Mouse (Mus musculus): ENCODE results near the gene 2900026A02Rik.
"Not testable (repeated sequence)": the region's sequence is repeated elsewhere in the genome, so short reads cannot be mapped to it uniquely, and the experiment has no call there.

Gene 2900026A02Rik

DNA sequence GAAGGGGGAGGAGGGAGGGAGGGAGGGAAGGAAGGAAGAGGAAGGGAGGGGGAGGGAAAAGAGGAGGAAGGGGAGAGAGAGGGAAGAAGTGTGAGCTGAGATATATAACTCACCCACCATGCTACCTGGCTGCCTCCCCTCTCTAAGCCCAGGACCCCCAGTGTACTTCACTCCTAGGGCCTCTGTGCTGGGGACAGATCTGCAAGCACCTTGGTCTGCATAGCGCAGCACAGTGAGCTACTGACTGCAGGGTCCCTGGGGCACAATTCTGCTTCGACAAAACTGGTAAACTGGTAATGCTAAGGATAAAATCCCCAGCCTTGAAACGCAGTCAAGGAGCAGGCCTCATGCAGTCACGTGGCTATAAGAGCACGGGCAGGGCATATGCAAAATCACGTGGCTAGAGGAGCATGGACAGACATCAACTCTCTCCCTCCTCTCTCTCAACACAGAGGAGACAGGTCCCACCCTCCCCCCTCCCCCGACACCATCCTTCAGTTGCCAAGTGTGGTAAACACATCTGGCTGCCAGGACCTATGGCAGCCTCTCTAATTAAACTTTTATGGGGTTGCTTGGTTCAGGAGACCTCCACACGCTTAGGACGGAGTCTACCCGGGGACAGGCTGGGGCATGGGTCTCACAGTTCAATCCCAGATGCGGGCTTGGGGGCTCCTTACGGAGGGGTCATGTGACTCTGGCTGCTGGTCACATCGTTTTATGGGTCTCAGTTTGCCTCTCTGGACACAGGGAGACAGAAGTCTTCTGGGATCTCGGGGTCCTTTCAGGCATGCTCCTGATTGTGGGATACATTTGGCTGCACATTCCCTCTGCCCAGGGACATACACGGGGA, 100.1 kb downstream of the 2900026A02Rik start:
- DNase-seq (ENCODE audit: low spot score), result no peak

DNA sequence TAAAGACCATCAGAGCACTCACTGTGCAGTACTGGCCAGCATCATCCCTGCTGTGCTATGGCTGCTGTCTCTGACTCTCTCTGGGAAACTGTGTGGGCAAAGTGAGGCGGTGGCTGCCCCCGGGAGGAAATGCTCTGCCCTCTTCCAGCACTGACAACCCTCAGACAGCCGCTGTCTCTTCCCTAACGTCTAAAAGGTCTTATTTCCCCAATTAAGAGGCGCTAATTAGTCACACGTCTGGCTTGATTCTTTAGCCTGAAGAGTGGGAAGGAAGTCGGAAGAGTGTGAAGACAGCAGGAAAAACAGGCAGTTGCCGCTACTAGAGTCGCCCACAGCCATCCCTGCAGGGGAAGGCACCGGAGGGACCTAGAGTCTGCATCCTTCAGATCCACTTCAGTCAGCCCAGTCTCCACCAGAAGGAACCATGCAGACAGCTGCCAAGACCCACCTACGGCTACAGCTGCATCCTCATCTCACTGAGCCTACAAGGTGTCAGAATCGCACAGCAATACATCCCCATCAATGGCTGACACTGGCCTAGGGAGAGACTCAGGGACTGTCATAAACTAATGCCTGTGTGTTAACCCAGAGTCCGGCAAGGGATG, 101.1 kb downstream of the 2900026A02Rik start:
- no peak for DNase-seq (ENCODE audit: low spot score)

DNA sequence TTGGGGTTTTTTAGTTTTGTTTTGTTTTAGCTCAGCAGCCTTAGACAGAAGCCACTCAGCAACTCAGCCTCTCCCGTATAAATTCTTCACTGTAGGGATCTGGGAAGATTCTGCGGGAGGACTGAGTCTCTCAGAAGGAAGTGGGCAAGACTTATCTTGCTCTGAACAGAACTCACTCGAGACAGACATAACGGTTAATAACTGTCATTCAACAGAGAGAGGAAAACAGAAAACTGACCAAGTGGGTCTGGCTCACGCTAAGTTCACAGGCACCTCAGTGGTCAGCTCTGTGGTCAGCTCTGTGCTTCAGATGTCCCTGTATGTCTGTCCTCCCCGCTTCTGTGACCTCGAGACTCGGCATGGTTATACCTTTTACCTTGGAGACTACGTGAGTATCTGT, 101.7 kb downstream of the 2900026A02Rik start:
- DNase-seq (ENCODE audit: low spot score), result no peak

DNA sequence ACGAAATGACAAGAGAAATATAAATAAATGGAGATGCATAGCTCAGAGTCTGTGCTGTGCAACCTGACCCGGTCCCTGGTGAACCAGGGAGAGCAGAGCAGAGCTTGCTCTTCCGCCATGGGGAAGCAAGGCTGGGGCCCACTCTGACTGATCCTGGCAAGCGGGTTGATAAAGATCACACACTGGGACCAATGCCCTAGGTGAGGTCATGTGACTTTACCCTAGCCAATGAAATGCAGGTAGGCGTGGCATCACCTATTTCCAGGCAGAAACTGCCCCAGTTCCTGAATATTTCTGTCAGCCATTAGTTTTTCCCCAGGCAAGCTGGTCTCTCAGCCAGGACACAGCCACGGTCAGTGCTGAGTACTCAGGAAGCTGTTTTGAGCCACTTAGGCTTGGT, 102.3 kb downstream of the 2900026A02Rik start:
- DNase-seq (ENCODE audit: low spot score), result no peak

DNA sequence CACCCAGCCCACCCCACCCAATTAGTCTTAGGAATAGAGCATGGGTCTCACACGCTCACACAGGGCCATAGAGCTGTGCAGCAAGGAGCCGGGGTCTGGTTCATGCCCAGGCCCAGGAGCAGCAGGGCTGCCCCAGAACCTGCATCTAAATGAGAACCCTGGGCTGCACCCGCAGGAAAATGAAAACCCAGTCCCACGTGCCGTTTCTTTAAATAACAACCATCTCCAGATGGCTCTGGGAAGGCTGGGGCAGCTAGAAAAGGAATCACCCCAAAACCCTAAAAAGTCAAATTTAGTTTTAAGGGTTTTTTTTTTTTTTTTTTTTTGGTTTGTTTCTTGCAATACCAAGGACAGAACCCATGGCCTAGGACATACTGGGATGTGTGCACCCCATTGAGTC, 103.7 kb downstream of the 2900026A02Rik start:
- no peak for DNase-seq (ENCODE audit: low spot score)

DNA sequence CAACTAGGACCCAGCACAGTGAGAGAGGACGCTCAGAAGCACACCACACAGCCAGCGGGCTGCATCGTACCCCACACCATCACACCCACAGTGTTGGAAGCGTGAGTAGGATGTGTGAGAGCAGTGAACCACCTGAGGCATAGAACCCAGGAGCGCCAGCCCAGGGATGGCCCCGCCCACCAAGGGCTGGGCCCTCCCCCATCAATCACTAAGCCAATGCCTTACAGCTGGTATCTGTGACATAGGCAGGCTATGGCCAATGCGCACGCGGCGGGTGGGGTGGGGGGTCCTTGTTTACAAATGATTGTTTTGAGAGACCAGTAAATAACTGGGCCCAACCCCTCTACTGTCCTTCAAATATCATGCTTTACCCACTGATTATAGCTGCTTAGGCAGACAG, 105.1 kb downstream of the 2900026A02Rik start:
- DNase-seq (ENCODE audit: low spot score), result no peak

DNA sequence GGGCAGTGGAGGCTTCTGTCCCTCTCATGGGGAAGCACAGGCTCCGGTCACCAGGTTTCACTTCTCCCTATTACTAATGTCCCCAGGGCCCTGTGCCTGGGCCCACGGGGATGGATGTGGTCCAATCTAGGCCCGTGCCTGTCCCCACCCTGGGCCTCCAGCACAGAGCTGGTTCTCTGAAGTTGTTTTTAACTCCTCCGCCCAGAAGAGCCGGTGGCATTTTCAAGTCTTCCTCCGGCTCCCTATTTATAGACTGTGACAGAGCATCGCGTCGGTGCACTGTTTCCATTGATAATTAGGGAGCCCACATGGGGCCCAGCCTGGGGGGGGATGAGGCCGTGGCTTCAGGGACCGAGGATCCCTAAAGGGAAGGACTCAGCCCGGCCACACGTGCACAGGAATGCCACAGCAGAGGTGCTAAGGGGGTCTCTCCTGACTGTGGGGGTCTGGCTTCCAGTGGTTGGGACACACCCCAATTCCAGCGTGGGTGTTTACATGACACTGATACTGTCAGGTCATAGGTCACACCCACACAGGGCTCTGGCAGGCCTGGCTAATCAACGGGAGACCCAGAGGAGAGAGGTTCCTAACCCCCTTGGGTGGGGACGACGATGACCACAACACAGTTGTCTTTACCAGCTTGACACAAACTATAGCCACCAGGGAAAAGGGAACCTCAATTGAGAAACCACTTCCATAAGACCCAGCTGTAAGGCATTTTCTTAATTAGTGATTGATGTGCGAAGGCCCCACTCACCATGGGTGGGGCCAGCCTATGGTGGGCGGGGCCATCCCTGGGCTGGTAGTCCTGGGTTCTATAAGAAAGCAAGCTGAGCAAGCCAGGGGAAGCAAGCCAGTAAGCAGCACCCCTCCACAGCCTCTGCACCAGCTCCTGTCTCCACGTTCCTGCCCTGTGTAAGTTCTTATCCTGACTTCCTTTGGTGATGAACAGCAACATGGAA, 106.5 kb downstream of the 2900026A02Rik start:
- DNase-seq (ENCODE audit: low spot score), result no peak

DNA sequence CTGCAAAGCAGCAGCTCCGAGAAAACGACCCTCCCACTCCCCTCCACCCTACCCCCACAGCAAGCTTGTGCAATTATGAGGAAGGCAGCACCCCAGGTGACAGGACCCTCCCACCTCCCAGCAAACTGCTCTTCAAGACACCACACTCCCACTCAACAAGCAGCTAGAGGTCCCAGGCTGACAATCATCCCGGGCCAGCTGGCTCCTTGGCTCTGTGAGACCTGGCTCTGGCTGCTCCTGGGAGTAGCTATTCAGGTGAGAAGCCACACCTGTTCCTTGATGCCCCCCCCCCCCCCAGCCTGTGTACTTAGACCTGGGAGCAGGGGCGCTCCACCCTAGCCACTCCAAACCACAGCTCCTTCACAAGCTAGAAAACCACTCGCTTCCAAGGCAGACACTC, 107.9 kb downstream of the 2900026A02Rik start:
- DNase-seq (ENCODE audit: low spot score), result no peak

DNA sequence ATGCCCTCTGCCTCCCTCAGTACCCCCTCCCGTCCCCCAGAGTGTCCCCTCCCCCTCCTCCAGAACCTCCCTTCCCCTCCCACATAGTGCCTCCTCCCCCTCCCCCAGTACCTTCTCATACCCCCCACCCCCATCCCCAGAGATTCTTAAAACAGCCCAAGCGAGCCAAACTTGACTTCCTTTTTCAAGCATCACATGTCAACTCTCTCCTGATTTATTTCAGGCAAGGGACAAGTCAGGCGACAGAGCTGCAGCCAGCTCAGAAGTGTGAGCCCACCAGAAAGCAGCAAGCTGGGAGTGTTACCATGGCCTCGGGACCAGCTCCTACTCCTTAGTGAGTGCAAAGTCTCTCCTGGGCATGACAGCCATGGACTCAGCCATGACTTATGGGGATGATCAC, 109.7 kb downstream of the 2900026A02Rik start:
- DNase-seq (ENCODE audit: low spot score), result no peak

DNA sequence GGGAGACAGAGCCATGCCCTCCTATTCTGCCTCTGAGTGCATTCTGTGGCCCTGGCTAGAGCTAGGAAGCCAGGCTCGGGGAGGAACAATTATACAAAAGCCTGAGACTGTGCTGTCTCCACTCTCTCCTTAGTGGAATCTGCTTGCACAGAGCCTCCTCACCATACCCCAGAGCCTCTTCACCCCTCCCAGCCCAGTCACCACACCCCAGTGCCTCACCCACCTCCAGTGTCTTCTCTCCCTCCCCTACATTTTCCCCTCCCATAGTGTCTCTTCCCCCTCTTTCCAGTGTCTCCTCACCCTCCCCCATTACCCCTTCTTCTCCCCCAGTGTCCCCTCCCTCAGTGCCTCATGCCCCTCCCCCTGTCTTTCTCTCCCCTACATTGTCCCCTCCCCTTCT, 110.1 kb downstream of the 2900026A02Rik start:
- no peak for DNase-seq (ENCODE audit: low spot score)

DNA sequence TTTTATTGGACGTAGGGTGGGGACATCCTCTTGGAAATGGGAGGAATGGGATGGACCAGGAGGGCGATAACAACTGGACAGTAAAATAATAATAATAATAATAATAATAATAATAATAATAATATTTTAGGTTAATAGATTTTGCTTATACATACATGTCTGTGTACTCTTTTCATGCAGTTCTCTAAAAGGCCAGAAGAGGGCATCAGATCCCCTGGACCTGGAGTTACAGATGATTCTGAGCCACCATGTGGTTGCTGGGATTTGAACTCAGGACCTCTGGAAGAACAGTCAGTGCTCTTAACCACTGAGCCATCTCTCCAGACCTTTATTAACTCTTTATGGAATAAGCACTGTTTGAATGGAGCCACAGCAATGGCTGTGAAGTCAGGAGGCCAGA, 111.4 kb downstream of the 2900026A02Rik start:
- DNase-seq (ENCODE audit: low spot score), result not testable (repeated sequence)

DNA sequence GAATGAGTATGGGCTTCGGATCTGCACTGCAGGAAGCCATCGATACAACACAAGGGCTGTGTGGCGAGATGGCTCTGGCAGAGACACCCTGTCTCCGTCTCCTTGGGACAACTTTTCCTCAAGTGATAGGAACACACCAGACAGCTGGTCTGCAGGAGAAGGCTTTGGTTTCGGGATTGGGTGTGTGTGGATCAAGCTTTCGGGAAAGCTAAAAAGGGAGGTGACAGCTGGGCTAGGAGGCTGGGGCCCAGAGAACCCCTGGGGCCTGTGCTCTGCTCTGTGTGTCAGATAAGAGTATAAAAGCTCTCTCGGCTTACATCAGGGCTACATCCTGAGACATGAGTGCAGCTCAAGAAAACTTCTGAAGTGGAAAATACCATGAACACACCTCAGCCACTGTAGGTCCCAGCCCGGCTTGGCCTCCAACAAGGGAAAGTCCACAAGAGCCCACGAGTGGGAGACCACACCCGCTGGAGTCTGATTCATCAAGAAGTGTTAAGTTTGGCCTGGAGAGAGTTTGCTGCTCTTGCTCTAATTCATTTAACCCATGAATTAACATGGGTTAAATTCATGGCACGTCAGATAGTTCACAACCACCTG, 112.8 kb downstream of the 2900026A02Rik start:
- no peak for DNase-seq (ENCODE audit: low spot score)

DNA sequence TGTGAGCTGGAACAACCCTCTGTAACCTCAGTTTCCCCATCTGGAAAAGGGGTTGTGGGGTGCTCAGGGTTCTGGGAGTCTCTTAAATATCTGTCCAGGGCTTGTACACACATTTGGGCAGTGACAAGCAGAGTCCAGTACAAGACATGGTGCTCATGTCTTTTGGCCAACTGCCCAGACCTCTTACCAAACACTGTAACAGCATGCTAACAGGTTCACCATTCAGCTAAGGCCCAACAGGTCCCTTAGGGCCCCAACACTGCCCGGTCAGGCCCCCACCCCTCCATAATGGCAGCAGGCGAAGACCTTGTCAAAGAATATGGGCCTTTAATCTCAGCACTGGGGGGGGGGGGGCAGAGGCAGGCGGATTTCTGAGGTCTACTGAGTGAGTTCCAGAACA, 113.3 kb downstream of the 2900026A02Rik start:
- DNase-seq (ENCODE audit: low spot score), result no peak

DNA sequence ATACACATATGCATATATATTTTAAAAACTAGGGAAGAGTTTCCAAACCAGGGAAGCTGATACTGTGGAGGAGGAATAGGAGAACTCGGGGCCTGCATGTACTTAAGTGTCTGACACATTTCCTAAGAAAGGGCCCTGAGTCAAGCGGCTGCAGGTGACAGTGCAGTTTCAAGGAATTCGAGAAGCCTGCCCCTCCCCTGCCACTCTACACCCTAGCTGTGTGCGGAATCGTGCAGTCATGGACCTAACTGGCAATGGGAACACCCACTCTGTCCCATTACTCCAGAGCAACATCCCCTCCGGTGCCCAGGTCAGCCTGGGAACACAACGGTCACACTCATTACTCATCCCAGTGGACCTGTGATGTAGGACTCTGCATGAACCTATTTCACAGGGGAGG, 114.4 kb downstream of the 2900026A02Rik start:
- DNase-seq (ENCODE audit: low spot score), result no peak

DNA sequence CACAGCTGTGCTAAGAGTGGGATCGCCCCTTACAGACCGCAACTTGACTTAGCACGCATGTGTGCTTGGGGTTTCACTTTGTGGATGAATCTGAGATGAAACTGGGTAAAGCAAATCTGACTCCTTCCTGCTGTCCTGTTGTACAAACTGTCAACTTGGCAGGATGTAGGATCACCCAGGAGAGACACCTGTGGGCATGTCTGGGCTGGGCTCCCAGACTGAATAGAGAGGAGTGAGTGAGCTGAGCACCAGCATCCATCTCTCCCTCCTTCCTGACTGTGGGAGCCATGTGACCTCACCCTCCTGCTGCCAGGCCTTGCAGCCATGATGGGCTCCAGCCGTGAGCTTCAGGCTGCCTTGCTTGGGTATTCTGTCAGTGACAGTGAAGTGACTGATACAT, 115.6 kb downstream of the 2900026A02Rik start:
- DNase-seq (ENCODE audit: low spot score), result no peak

DNA sequence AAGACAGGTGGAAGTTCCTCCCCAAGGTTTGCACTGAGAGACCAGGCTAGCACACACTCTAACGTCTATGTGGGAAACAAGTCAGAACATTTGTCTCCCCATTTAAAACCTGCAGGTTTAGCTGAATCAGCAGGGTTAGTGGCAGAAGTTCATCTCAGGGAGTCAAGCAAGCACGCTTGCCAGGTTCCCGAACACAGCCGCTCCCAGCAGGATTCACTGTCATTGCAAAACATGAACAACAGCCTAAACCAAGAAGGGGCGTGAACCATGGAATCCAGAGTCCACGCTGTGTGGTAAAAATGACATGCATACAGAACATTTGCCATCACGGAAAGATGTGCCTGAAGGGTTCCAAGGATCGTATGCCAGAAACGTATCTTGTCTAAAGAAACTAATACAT, 116.0 kb downstream of the 2900026A02Rik start:
- DNase-seq (ENCODE audit: low spot score), result no peak

DNA sequence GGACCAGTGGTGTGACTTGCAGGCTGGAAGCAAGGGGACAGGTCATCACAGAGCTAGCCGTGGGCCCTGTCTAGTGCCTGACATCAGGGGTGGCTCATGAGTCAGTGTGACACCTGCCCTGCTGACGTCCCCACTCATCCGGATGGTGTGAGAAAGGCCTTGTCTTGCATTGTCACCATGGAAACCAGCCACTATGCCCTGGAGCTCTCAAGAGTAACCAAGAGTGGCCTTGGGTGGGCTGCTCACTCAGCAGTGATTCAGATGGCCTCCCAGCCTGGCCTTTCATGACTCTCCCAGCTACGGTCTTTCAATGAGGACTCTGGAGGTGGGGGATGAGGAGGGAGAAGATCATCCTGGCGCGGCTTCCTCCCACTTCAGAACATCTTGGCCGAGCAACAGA, 118.6 kb downstream of the 2900026A02Rik start:
- no peak for DNase-seq (ENCODE audit: low spot score)

DNA sequence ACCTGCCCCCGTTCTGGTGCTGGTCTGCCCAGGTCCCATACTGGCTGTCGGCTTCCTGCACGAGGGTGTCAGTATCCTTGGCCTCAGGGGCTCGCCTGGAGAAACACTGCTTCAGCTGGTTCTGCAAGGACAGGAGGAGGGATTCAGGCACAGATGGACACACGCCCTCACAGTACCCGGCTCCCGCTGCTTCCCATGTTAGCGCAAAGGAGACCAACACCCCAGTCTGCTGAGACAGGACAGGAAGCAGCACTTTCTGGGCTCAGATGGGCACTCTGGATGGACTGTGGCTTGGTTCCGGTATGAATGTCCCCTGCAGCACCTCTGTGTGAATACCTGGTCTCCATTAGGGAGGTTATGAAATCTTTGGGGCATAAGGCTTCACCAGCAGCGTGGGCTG, 119.6 kb downstream of the 2900026A02Rik start:
- DNase-seq (ENCODE audit: low spot score), result no peak

DNA sequence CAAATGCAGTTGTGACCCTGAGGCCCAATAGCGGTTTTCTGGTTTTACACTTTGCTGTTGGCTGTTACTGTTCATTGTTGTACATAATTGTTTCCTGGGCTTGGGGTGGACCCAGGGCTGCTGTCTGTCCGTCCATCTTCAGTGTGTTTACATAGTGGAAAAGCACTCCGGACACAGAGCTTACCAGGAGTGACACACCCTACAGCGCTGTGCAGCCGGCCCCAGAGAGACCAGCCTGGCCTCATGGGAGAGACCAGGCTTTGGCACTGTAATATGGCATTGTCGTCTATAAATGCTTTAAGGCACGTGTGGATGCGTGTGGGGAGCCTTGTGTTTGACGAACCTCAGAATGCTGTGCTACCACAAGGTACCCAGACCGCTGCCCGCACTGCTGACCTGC, 120.6 kb downstream of the 2900026A02Rik start:
- no peak for DNase-seq (ENCODE audit: low spot score)

DNA sequence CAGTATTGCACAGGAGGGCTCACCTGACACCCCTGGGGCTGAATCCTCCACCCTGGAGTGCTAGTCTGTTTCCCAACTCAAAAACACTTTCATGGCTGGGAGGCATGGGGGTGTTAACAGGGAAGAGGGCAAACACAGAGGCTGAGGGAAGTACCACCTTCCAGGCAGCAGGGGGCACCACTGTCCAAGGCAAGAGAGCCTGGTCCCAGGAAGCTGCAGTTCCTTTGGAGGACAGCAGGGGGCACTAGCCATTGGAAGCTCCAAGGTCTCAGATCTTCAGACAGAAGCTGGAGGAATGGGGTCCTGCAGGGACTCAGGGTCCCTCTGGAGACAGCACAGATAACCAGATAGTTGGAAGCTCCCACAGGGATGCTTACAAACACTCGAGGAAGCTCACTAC, 121.5 kb downstream of the 2900026A02Rik start:
- DNase-seq (ENCODE audit: low spot score), result peak; percentile 88

DNA sequence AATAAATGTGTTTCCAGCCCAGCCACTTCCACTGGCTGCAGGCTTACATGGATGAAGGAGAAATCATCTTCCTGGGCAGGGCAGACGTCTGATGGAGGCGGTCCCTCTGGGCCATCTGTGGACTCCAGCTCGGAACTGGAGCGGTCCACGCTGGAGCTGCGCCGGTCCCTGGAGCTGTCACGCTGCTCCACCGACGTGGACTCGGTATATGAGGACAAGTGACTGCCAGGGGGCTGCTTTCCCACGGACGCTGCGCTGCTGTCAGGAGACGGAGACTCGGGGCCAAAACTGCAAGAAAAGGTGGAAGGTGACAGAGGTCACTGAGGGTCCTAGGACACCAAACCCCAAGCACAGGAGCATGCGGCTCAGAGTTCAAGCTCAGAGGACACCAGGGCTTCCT, 123.5 kb downstream of the 2900026A02Rik start:
- DNase-seq (ENCODE audit: low spot score), result no peak

DNA sequence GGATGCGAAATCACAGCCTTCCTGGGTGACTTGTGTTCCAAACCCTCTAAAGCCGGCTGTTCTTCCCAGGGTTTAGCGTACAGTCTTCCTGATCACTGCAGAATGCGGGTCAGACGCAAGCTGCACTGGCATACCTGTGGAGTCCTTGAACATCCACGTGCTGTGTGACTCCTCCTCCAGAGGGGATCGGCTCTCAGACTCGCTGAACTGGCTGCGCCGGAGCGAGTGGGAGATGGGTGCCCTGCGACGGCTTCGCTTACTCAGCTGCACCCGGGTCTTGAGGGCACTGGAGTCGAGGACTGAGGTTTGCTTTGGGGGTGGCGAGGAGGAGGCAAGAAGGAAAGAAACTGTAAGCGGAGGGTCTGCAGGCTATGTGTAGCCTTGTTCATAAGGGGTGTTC, 125.6 kb downstream of the 2900026A02Rik start:
- no peak for DNase-seq (ENCODE audit: low spot score)
